Comparison of ENCODE assay signal across 8 mouse cellular contexts in the genomic region with DNA sequence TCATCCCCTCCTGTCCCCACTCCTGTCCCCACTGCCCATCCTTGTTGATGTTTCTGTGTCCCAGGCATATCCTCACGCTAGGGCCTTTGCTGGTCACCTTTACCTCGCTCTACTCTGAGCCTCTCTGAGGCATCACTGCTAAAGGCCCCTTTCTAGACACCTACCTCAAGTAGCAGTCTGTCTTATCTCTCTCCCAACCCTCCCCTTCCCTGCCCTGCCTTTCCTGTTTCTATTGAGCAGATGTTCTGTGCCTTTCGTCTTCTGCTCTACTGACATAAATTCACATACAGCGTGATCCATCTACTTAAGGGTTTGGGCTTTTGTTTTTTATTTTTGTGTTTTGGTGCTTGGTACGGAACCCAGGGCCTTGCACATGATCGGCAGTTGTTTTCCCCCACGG. TPM values are rescaled to one million over a fixed set of nuclear protein-coding genes. Genes with fewer than 3 reads are reported as not detected.
DNase-seq lines count a peak whose midpoint lies in the region; ATAC-seq and TF ChIP-seq lines count a peak whose summit lies in the region.

No protein-coding gene starts in this region.

- TF ChIP-seq POLR2A in heart, adult 2 months (IDR thresholded peaks at IDR 0.05; ENCODE audit: insufficient read depth, low read depth, low read length): no peak
- no peak for TF ChIP-seq POLR2A in limb, embryonic 14.5 days (IDR thresholded peaks at IDR 0.05; ENCODE audit: borderline replicate concordance, extremely low read depth, insufficient read depth, insufficient read length)

- intact Hi-C loops in heart, adult 2 months (cut with DNase I): no loop called here

- TF ChIP-seq CTCF in heart, adult 2 months (IDR thresholded peaks at IDR 0.05): no peak

- no peaks in the 10 kb centered on the region for H3K9me3 ChIP-seq in heart, embryonic 11.5 days (replicated peaks; ENCODE audit: control insufficient read depth, low read length)
- no peaks in the 10 kb centered on the region for H3K9me3 ChIP-seq in midbrain, embryonic 12.5 days
- no peaks in the 10 kb centered on the region for H3K9me3 ChIP-seq in midbrain, embryonic 11.5 days (ENCODE audit: control insufficient read depth, low read length)
- H3K9me3 ChIP-seq in limb, embryonic 14.5 days (ENCODE audit: control insufficient read depth, low read length): no peaks in the 10 kb centered on the region

- no peak overlapping the region for H3K27ac ChIP-seq in heart, embryonic 11.5 days (ENCODE audit: low read depth, low read length)
- H3K27ac ChIP-seq in heart, adult 2 months: no peak overlapping the region
- H3K27ac ChIP-seq in midbrain, embryonic 12.5 days (replicated peaks): peak overlapping the region; percentile 58
- H3K27ac ChIP-seq in midbrain, embryonic 11.5 days (ENCODE audit: low read depth, low read length): no peak overlapping the region
- 0 out of 2 replicates have a peak overlapping the region, but pooled peaks have one; percentile 26 for H3K27ac ChIP-seq in limb, embryonic 14.5 days (replicated peaks; ENCODE audit: low read depth, low read length)

- WGBS in heart, embryonic 11.5 days (ENCODE audit: insufficient replicate concordance): 66% methylated on average over 7 of the region's 7 CpGs
- WGBS in heart, adult 2 months: 78% methylated on average over 7 of the region's 7 CpGs
- 82% methylated on average over 7 of the region's 7 CpGs for WGBS in midbrain, embryonic 12.5 days
- WGBS in midbrain, embryonic 11.5 days: 88% methylated on average over 7 of the region's 7 CpGs
- 88% methylated on average over 7 of the region's 7 CpGs for WGBS in limb, embryonic 14.5 days

- H3K27me3 ChIP-seq in heart, embryonic 11.5 days (ENCODE audit: control insufficient read depth, insufficient read depth, low read length): no peaks in the 10 kb centered on the region
- H3K27me3 ChIP-seq in heart, adult 2 months (ENCODE audit: control insufficient read depth, insufficient read depth, low read length): no peaks in the 10 kb centered on the region
- no peaks in the 10 kb centered on the region for H3K27me3 ChIP-seq in midbrain, embryonic 12.5 days
- H3K27me3 ChIP-seq in midbrain, embryonic 11.5 days (ENCODE audit: control insufficient read depth, insufficient read depth, low read length): no peaks in the 10 kb centered on the region
- no peaks in the 10 kb centered on the region for H3K27me3 ChIP-seq in limb, embryonic 14.5 days (ENCODE audit: control insufficient read depth, insufficient read depth, low read length)

- ATAC-seq in heart, embryonic 11.5 days (replicated peaks; ENCODE audit: insufficient number of reproducible peaks, low FRiP score, low TSS enrichment): no peak
- no peak for ATAC-seq in midbrain, embryonic 12.5 days (ENCODE audit: low FRiP score, low read depth)
- ATAC-seq in midbrain, embryonic 11.5 days (ENCODE audit: low FRiP score): no peak
- ATAC-seq in limb, embryonic 14.5 days (ENCODE audit: low FRiP score, low read depth): no peak

- peaks cover 13% of the 10 kb centered on the region for H3K4me1 ChIP-seq in heart, embryonic 11.5 days (ENCODE audit: control insufficient read depth, insufficient read depth, low read length)
- H3K4me1 ChIP-seq in heart, adult 2 months (ENCODE audit: control insufficient read depth, insufficient read depth, low read length): peaks cover 1% of the 10 kb centered on the region
- H3K4me1 ChIP-seq in midbrain, embryonic 12.5 days: peaks cover 54% of the 10 kb centered on the region
- H3K4me1 ChIP-seq in midbrain, embryonic 11.5 days (ENCODE audit: control insufficient read depth, insufficient read depth, low read length): peaks cover 30% of the 10 kb centered on the region
- peaks cover 9% of the 10 kb centered on the region; the same call in 1 of the 2 replicates for H3K4me1 ChIP-seq in limb, embryonic 14.5 days (ENCODE audit: control insufficient read depth, insufficient read depth, low read length)

- no peaks in the 10 kb centered on the region for H3K36me3 ChIP-seq in heart, embryonic 11.5 days (ENCODE audit: control insufficient read depth, insufficient read depth, low read length)
- H3K36me3 ChIP-seq in heart, adult 2 months (ENCODE audit: control insufficient read depth, insufficient read depth, low read length): no peaks in the 10 kb centered on the region
- no peaks in the 10 kb centered on the region for H3K36me3 ChIP-seq in midbrain, embryonic 12.5 days
- no peaks in the 10 kb centered on the region for H3K36me3 ChIP-seq in midbrain, embryonic 11.5 days (ENCODE audit: control insufficient read depth, insufficient read depth, low read length)
- peaks cover 21% of the 10 kb centered on the region for H3K36me3 ChIP-seq in limb, embryonic 14.5 days (ENCODE audit: control insufficient read depth, insufficient read depth, low read length)

- H3K4me3 ChIP-seq in heart, embryonic 11.5 days (ENCODE audit: low read depth, low read length): no peak overlapping the region
- H3K4me3 ChIP-seq in heart, adult 2 months: no peak overlapping the region
- H3K4me3 ChIP-seq in midbrain, embryonic 12.5 days: no peak overlapping the region
- H3K4me3 ChIP-seq in midbrain, embryonic 11.5 days (ENCODE audit: low read depth, low read length): no peak overlapping the region
- H3K4me3 ChIP-seq in limb, embryonic 14.5 days (replicated peaks; ENCODE audit: low read length): no peak overlapping the region

- no peak for TF ChIP-seq EP300 in heart, adult 2 months (IDR thresholded peaks at IDR 0.05; ENCODE audit: insufficient read depth, low read depth, low read length)

- H3K9ac ChIP-seq in heart, embryonic 11.5 days (ENCODE audit: low read depth, low read length): 0 out of 2 replicates have a peak overlapping the region, but pooled peaks have one; percentile 39
- H3K9ac ChIP-seq in heart, adult 2 months (ENCODE audit: low read depth, low read length): no peak overlapping the region
- H3K9ac ChIP-seq in midbrain, embryonic 12.5 days (replicated peaks): no peak overlapping the region
- no peak overlapping the region for H3K9ac ChIP-seq in midbrain, embryonic 11.5 days (ENCODE audit: low read length)
- no peak overlapping the region for H3K9ac ChIP-seq in limb, embryonic 14.5 days (ENCODE audit: low read depth, low read length, severe bottlenecking)

- DNase-seq in heart, adult 2 months: no peak
- no peak for DNase-seq in midbrain, embryonic 11.5 days (ENCODE audit: low spot score, missing footprints)
- DNase-seq in limb, embryonic 14.5 days (ENCODE audit: low spot score): no peak
- peak; percentile 52 for DNase-seq in thymus, postnatal 25 days
- DNase-seq in frontal cortex, postnatal 36 days (ENCODE audit: low spot score in 2 of 2): no peak
- no peak for DNase-seq in right cerebral cortex, postnatal 14 days

- no peaks in the 10 kb centered on the region; the same call in 1 of the 2 replicates for H3K79me2 ChIP-seq in heart, adult 2 months (replicated peaks; ENCODE audit: control insufficient read depth, insufficient read depth, low read length)

- no peak overlapping the region for H3K4me2 ChIP-seq in heart, embryonic 11.5 days
- no peak overlapping the region for H3K4me2 ChIP-seq in midbrain, embryonic 12.5 days (replicated peaks)
- H3K4me2 ChIP-seq in midbrain, embryonic 11.5 days: no peak overlapping the region
- H3K4me2 ChIP-seq in limb, embryonic 14.5 days (replicated peaks; ENCODE audit: low read depth, low read length, severe bottlenecking): no peak overlapping the region

RNA-seq across cellular contexts. Expression of a gene that starts 14.6 kb away (rescaled TPM):
- 81.7 and 85.3 TPM in 2 replicates for polyA plus RNA-seq in heart, embryonic 11.5 days (2014; fragmentation: Nextera tagmentation; extraction: Ambion mirVana)
- 10 to 100 TPM; 17.4 to 18.0 TPM for total RNA-seq in heart, adult 2 months (2021)
- polyA plus RNA-seq in heart, adult 2 months (2012; rRNA removed): 65.3 and 69.2 TPM in 2 replicates
- polyA plus RNA-seq in midbrain, embryonic 12.5 days (2016; fragmentation: Nextera tagmentation; extraction: Ambion mirVana): 109 and 121 TPM in 2 replicates
- polyA plus RNA-seq in midbrain, embryonic 11.5 days (2014; fragmentation: Nextera tagmentation; extraction: Ambion mirVana): 103 and 110 TPM in 2 replicates
- polyA plus RNA-seq in limb, embryonic 14.5 days (2012; rRNA removed): 146 and 178 TPM in 2 replicates
- polyA plus RNA-seq in limb, embryonic 14.5 days (2014; fragmentation: Nextera tagmentation; extraction: Ambion mirVana): 122 TPM in 2 replicates

RNA-seq across cellular contexts. Expression of a gene that starts 18.6 kb away (rescaled TPM):
- 0.31 and 0.51 TPM in 2 replicates for polyA plus RNA-seq in heart, embryonic 11.5 days (2014; fragmentation: Nextera tagmentation; extraction: Ambion mirVana)
- not detected for total RNA-seq in heart, adult 2 months (2021)
- 0.25 TPM in 1 of 2 replicates, not detected in the other for polyA plus RNA-seq in heart, adult 2 months (2012; rRNA removed)
- 2.7 and 3.1 TPM in 2 replicates for polyA plus RNA-seq in midbrain, embryonic 12.5 days (2016; fragmentation: Nextera tagmentation; extraction: Ambion mirVana)
- 2.0 and 2.1 TPM in 2 replicates for polyA plus RNA-seq in midbrain, embryonic 11.5 days (2014; fragmentation: Nextera tagmentation; extraction: Ambion mirVana)
- 1.9 and 3.1 TPM in 2 replicates for polyA plus RNA-seq in limb, embryonic 14.5 days (2012; rRNA removed)
- 0.43 and 1.3 TPM in 2 replicates for polyA plus RNA-seq in limb, embryonic 14.5 days (2014; fragmentation: Nextera tagmentation; extraction: Ambion mirVana)

RNA-seq across cellular contexts. Expression of a gene that starts 19.5 kb away (rescaled TPM):
- 0.17 TPM in 1 of 2 replicates, not detected in the other for polyA plus RNA-seq in heart, embryonic 11.5 days (2014; fragmentation: Nextera tagmentation; extraction: Ambion mirVana)
- total RNA-seq in heart, adult 2 months (2021): not detected
- polyA plus RNA-seq in heart, adult 2 months (2012; rRNA removed): not detected in 2 replicates
- 0.16 and 0.56 TPM in 2 replicates for polyA plus RNA-seq in midbrain, embryonic 12.5 days (2016; fragmentation: Nextera tagmentation; extraction: Ambion mirVana)
- 0.25 and 0.49 TPM in 2 replicates for polyA plus RNA-seq in midbrain, embryonic 11.5 days (2014; fragmentation: Nextera tagmentation; extraction: Ambion mirVana)
- 0.09 TPM in 1 of 2 replicates, not detected in the other for polyA plus RNA-seq in limb, embryonic 14.5 days (2012; rRNA removed)
- 0.17 TPM in 1 of 2 replicates, not detected in the other for polyA plus RNA-seq in limb, embryonic 14.5 days (2014; fragmentation: Nextera tagmentation; extraction: Ambion mirVana)

RNA-seq across cellular contexts. Expression of a gene that starts 20.9 kb away (rescaled TPM):
- polyA plus RNA-seq in heart, embryonic 11.5 days (2014; fragmentation: Nextera tagmentation; extraction: Ambion mirVana): 5.2 and 5.3 TPM in 2 replicates
- 1 to 10 TPM; 7.0 to 7.1 TPM for total RNA-seq in heart, adult 2 months (2021)
- polyA plus RNA-seq in heart, adult 2 months (2012; rRNA removed): 9.2 and 10.6 TPM in 2 replicates
- polyA plus RNA-seq in midbrain, embryonic 12.5 days (2016; fragmentation: Nextera tagmentation; extraction: Ambion mirVana): 9.4 and 10.1 TPM in 2 replicates
- 6.3 and 6.8 TPM in 2 replicates for polyA plus RNA-seq in midbrain, embryonic 11.5 days (2014; fragmentation: Nextera tagmentation; extraction: Ambion mirVana)
- 15.3 and 22.8 TPM in 2 replicates for polyA plus RNA-seq in limb, embryonic 14.5 days (2012; rRNA removed)
- 17.2 TPM in 2 replicates for polyA plus RNA-seq in limb, embryonic 14.5 days (2014; fragmentation: Nextera tagmentation; extraction: Ambion mirVana)

RNA-seq across cellular contexts. Expression of a gene that starts 30.9 kb away (rescaled TPM):
- 32.9 and 40.9 TPM in 2 replicates for polyA plus RNA-seq in heart, embryonic 11.5 days (2014; fragmentation: Nextera tagmentation; extraction: Ambion mirVana)
- 10 to 100 TPM; 16.2 to 17.8 TPM for total RNA-seq in heart, adult 2 months (2021)
- polyA plus RNA-seq in heart, adult 2 months (2012; rRNA removed): 25.2 and 28.6 TPM in 2 replicates
- 16.1 and 17.9 TPM in 2 replicates for polyA plus RNA-seq in midbrain, embryonic 12.5 days (2016; fragmentation: Nextera tagmentation; extraction: Ambion mirVana)
- polyA plus RNA-seq in midbrain, embryonic 11.5 days (2014; fragmentation: Nextera tagmentation; extraction: Ambion mirVana): 13.2 and 13.6 TPM in 2 replicates
- 31.8 and 44.9 TPM in 2 replicates for polyA plus RNA-seq in limb, embryonic 14.5 days (2012; rRNA removed)
- polyA plus RNA-seq in limb, embryonic 14.5 days (2014; fragmentation: Nextera tagmentation; extraction: Ambion mirVana): 33.3 and 33.9 TPM in 2 replicates

Comparison
In these comparisons a context has a peak if more than half of its experiments do, and no peak if none do; other contexts are left out.
1. H3K27ac ChIP-seq: peak in midbrain, embryonic 12.5 days (single experiment) and limb, embryonic 14.5 days (single experiment); none in heart, embryonic 11.5 days (single experiment), heart, adult 2 months (single experiment) and midbrain, embryonic 11.5 days (single experiment).